Mouse (Mus musculus) liver, embryonic 16.5 days (tissue): ENCODE results near the gene Apeh. TPM values are rescaled to one million over a fixed set of nuclear protein-coding genes. Genes with fewer than 3 reads are reported as not detected.

Source experiments
- ATAC-seq: fragments of 200-750 bp; cut with Nextera tagmentation; 2 replicates; pipeline ENCODE4 v1.8.0; 2017; ENCODE audit warnings: low read depth, mild to moderate bottlenecking, moderate number of reproducible peaks, moderate library complexity
- H3K27ac ChIP-seq: fragments of 300-500 bp; sonication (generic); 2 replicates; pipeline ENCODE4 v1.5.1; 2014; ENCODE audit warnings: mild to moderate bottlenecking, low read length
- H3K27me3 ChIP-seq: fragments of 300-500 bp; sonication (generic); 2 replicates; pipeline ENCODE4 v1.6.1; 2014; ENCODE audit warnings: low read depth, low read length, mixed read lengths; ENCODE audit not compliant: control insufficient read depth, insufficient read depth
- H3K36me3 ChIP-seq: fragments of 300-500 bp; sonication (generic); 2 replicates; pipeline ENCODE4 v1.6.1; 2014; ENCODE audit warnings: mild to moderate bottlenecking; ENCODE audit not compliant: control insufficient read depth, insufficient read depth
- H3K4me1 ChIP-seq: fragments of 300-500 bp; sonication (generic); 2 replicates; pipeline ENCODE4 v1.6.1; 2014; ENCODE audit warnings: low read depth, low read length, mixed read lengths; ENCODE audit not compliant: control insufficient read depth
- H3K4me2 ChIP-seq: fragments of 300-500 bp; sonication (generic); 2 replicates; pipeline ENCODE4 v1.6.1; 2014; ENCODE audit warnings: low read depth, low read length, mixed read lengths
- H3K4me3 ChIP-seq: fragments of 300-500 bp; sonication (generic); 2 replicates; pipeline ENCODE4 v1.5.1; 2014; ENCODE audit warnings: low read depth, mild to moderate bottlenecking, low read length
- H3K9ac ChIP-seq: fragments of 300-500 bp; sonication (generic); 2 replicates; pipeline ENCODE4 v1.6.1; 2014; ENCODE audit warnings: low read depth, low read length
- H3K9me3 ChIP-seq: fragments of 300-500 bp; sonication (generic); replicated peaks from 2 replicates; pipeline ENCODE4 v1.6.1; 2016; ENCODE audit warnings: low read length; ENCODE audit not compliant: control insufficient read depth
- WGBS: fragments of 180-500 bp; shearing (Covaris S2); extraction: QIAGEN DNeasy Blood & Tissue Kit; methylation state at CpG from one replicate; pipeline ENCODE4 v1.1.7; 2014; ENCODE audit not compliant: insufficient replicate concordance; 5-methylcytosine and 5-hydroxymethylcytosine counted together
- microRNA-seq: library from miRNA; unstranded; fragments of <30 nt; microRNA quantifications from one replicate; pipeline ENCODE4, GENCODE M21; 2016
- polyA plus RNA-seq: library from polyadenylated mRNA; unstranded; fragments of >200 nt; fragmentation: Nextera tagmentation; extraction: Ambion mirVana; gene quantifications from 2 replicates; pipeline ENCODE4 v1.2.1, GENCODE M21; 2015

Gene Apeh
- polyA plus RNA-seq, 1 experiment from 2014 or later: 172 TPM

DNA sequence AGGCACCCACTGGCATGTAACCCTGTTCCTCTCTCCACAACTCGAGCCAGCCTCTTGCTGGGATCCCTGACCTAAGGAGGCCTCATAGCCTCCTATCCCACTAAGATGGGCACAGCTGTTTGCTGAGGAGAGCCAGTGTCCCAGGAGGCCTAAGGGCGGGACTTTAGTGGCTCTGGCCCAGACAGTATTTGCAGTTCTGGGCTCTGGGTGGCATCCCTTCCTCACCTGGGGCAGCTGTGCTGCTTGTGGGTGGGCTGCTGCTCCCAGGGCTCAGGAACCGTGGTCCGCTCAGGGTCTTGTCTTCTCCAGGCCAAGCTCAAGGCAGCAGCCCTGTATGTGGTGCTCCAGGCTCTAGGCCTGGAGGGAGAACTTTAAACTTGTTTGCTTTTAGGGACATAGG lies 47.8 kb downstream of the Apeh start:
- Histone ChIP-seq H3K36me3 (peaks cover 55% of the 10 kb centered on the region), H3K4me1 (peaks cover 39% of the 10 kb centered on the region), H3K9me3 (no peaks in the 10 kb centered on the region), H3K9ac (no peak overlapping the region), H3K4me2 (no peak overlapping the region), H3K27ac (no peak overlapping the region), H3K27me3 (no peaks in the 10 kb centered on the region), H3K4me3 (no peak overlapping the region)
- no peak for ATAC-seq
- 75% methylated on average over 4 of the region's 4 CpGs for WGBS

DNA sequence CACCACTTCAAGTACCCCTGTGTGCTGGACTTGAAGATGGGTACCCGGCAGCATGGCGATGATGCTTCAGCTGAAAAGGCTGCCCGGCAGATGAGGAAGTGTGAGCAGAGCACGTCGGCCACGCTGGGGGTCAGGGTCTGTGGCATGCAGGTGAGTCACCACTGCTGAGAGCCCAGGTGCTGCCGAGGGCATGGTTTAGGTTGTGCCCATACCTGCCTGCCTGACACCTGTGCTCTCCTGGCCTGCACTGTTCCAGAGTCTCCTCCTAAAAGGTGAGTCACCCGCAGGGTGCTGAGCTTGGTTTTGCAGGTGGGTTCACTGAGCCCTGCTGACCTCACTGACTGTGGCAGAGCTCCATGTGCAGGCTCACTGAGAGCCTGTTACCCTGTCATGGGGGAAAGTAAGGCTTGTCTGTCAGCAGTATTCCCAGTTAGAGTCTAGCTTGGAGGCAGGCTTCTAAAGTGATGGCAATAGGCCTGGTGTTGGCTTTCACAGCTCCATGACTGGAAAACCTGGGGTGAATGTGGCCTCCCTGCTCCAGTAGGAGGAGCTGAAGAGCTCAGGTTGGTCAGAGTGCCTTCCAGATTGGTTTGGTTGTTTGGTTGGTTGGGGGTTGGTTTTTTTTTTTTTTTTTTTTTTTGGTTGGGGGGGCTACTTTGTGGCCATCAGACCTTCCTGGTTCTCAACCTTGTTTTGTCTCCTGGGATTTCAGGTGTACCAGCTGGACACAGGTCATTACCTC lies 49.5 kb downstream of the Apeh start:
- Histone ChIP-seq H3K27ac (no peak overlapping the region), H3K9ac (no peak overlapping the region), H3K36me3 (peaks cover 57% of the 10 kb centered on the region), H3K27me3 (no peaks in the 10 kb centered on the region), H3K4me2 (no peak overlapping the region), H3K4me1 (peaks cover 31% of the 10 kb centered on the region), H3K9me3 (no peaks in the 10 kb centered on the region), H3K4me3 (no peak overlapping the region)
- WGBS: 89% methylated on average over 8 of the region's 8 CpGs
- ATAC-seq: no peak

Small RNAs within 50 kb of the gene (microRNA-seq; reads per million reads assigned to microRNA genes)
- gene Gm47303 (not detected), gene Mir7088 (1.7 reads per million)

Other genes starting within 250 kb of the Apeh start
- 25.8 and 26.6 TPM in 2 replicates for gene Rbm6, start 221.4 kb downstream of the Apeh start, polyA plus RNA-seq
- 3.6 and 4.1 TPM in 2 replicates for gene Mon1a, start 206.5 kb downstream of the Apeh start, polyA plus RNA-seq
- gene Mst1r, start 187.7 kb downstream of the Apeh start, polyA plus RNA-seq: 1.3 and 2.8 TPM in 2 replicates
- gene Actl11, start 166.1 kb downstream of the Apeh start, polyA plus RNA-seq: not detected in 2 replicates
- 0.11 TPM in 2 replicates for gene Camkv, start 158.9 kb downstream of the Apeh start, polyA plus RNA-seq
- gene Traip, start 144.5 kb downstream of the Apeh start, polyA plus RNA-seq: 11.1 and 13.3 TPM in 2 replicates
- 43.8 and 47.7 TPM in 2 replicates for gene Uba7, start 119.1 kb downstream of the Apeh start, polyA plus RNA-seq
- gene Gm20661, start 111.5 kb downstream of the Apeh start, polyA plus RNA-seq: 0.41 and 0.49 TPM in 2 replicates
- gene Inka1, start 108.7 kb downstream of the Apeh start, polyA plus RNA-seq: 41.0 and 46.1 TPM in 2 replicates
- gene Cdhr4, start 102.1 kb downstream of the Apeh start, polyA plus RNA-seq: 1.0 and 1.2 TPM in 2 replicates
- 0.22 and 0.48 TPM in 2 replicates for gene Gm20662, start 98.3 kb downstream of the Apeh start, polyA plus RNA-seq
- gene Ip6k1, start 92.1 kb downstream of the Apeh start, polyA plus RNA-seq: 39.1 and 45.3 TPM in 2 replicates
- gene Gmppb, start 45.4 kb downstream of the Apeh start, polyA plus RNA-seq: 12.9 and 13.8 TPM in 2 replicates
- 1.6 and 2.1 TPM in 2 replicates for gene Amigo3, start 41.4 kb downstream of the Apeh start, polyA plus RNA-seq
- gene Mst1, start 14.2 kb downstream of the Apeh start, polyA plus RNA-seq: 52.5 and 62.0 TPM in 2 replicates
- 92.7 and 106 TPM in 2 replicates for gene Rnf123, start 11.3 kb downstream of the Apeh start, polyA plus RNA-seq
- 1.0 and 1.2 TPM in 2 replicates for gene Bsn, start 95.8 kb upstream of the Apeh start, polyA plus RNA-seq
- 17.0 and 20.4 TPM in 2 replicates for gene Dag1, start 169.4 kb upstream of the Apeh start, polyA plus RNA-seq
- gene Nicn1, start 195.8 kb upstream of the Apeh start, polyA plus RNA-seq: 7.4 and 7.6 TPM in 2 replicates
- gene Amt, start 202.2 kb upstream of the Apeh start, polyA plus RNA-seq: 14.4 and 15.0 TPM in 2 replicates
- gene Rhoa, start 211.5 kb upstream of the Apeh start, polyA plus RNA-seq: 190 and 213 TPM in 2 replicates
- 14.9 and 15.2 TPM in 2 replicates for gene Tcta, start 211.6 kb upstream of the Apeh start, polyA plus RNA-seq
- 5,943 and 6,062 TPM in 2 replicates for gene Gpx1, start 244.3 kb upstream of the Apeh start, polyA plus RNA-seq